Mouse (Mus musculus): ENCODE data around the gene Amigo1.
A peak's percentile ranks its signal among the peaks of the same experiment; 100 is the strongest.
"Not testable (repeated sequence)": the region's sequence is repeated elsewhere in the genome, so short reads cannot be mapped to it uniquely, and the experiment has no call there.

Amigo1 gene

GRCm38 (mm10) chr3:108209946-108210770 lies 24.0 kb downstream of the Amigo1 start:
- peak; percentile 99 for DNase-seq (ENCODE audit: low read depth)

GRCm38 (mm10) chr3:108210771-108211139 lies 24.6 kb downstream of the Amigo1 start, which contains the start of gene Atxn7l2:
TSS of gene Atxn7l2 (minus strand) at chr3:108210934.
- no peak for DNase-seq (ENCODE audit: low read depth)

- no peak for DNase-seq (ENCODE audit: low read depth)
Observed at GRCm38 (mm10) chr3:108211845-108212244, 25.7 kb downstream of the Amigo1 start.

GRCm38 (mm10) chr3:108212406-108212805 lies 26.3 kb downstream of the Amigo1 start:
- no peak for DNase-seq (ENCODE audit: low read depth)

GRCm38 (mm10) chr3:108214734-108215133 lies 28.6 kb downstream of the Amigo1 start:
- peak; percentile 76 for DNase-seq (ENCODE audit: low read depth)

- DNase-seq (ENCODE audit: low read depth), result no peak
Observed at GRCm38 (mm10) chr3:108220661-108221060, 34.5 kb downstream of the Amigo1 start.

- no peak for DNase-seq (ENCODE audit: low read depth)
Observed at GRCm38 (mm10) chr3:108225711-108226557, 39.8 kb downstream of the Amigo1 start.

GRCm38 (mm10) chr3:108226558-108227350 lies 40.6 kb downstream of the Amigo1 start, which contains the start of gene Sypl2:
TSS of gene Sypl2 (minus strand) at chr3:108226648.
- DNase-seq (ENCODE audit: low read depth), result no peak

GRCm38 (mm10) chr3:108227521-108227920 lies 41.4 kb downstream of the Amigo1 start:
- no peak for DNase-seq (ENCODE audit: low read depth)

GRCm38 (mm10) chr3:108231646-108232045 lies 45.5 kb downstream of the Amigo1 start:
- no peak for DNase-seq (ENCODE audit: low read depth)

GRCm38 (mm10) chr3:108237474-108238102 lies 51.5 kb downstream of the Amigo1 start:
- DNase-seq (ENCODE audit: low read depth), result not testable (repeated sequence)

- DNase-seq (ENCODE audit: low read depth), result no peak
Observed at GRCm38 (mm10) chr3:108241243-108241839, 55.2 kb downstream of the Amigo1 start.

Data from NIH3T3 (cell line).